Mouse (Mus musculus): Measurements from ENCODE around the gene Slc25a25. TPM values are rescaled to one million over a fixed set of nuclear protein-coding genes. Genes with fewer than 3 reads are reported as not detected.
A peak's percentile ranks its signal among the peaks of the same experiment; 100 is the strongest.

Gene Slc25a25
- polyA plus RNA-seq, 1 experiment = 22.8 TPM

DNA sequence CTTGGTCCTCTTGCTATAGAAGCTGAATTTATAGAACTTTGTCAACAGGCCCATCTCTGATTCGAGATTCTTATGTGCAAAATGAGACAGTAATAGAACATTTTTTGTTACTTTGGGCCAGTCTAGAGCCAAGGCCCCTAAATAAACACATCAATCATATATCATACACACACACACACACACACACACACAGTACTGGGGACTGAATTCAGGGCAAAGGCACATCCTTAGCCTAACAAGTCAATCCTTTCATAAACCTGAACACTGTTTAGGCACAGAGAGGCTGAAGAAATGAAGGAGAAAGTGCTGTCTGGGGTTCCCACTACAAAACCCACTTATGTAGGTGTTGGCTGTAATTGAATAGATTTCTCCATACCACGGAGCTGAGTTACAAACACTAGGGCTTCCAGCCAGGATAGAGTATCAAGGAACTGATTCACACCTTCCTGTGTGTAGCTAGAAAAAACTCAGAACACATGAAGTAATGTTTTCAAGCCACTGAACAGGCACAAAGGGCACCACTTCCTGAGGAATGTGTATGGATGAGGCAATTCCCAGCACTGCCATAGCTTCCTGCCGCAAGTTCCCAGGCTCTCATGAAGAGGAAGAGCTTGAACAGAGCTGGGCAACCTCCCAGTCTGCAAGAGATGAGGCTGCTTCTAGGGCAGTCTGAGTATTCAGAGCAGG lies 14.4 kb downstream of the Slc25a25 start:
- no peak for DNase-seq (ENCODE audit: low read depth, low spot score)
- 15% methylated on average over 3 of the region's 3 CpGs for WGBS

- 30% methylated on average over 18 of the region's 18 CpGs for WGBS
- DNase-seq (ENCODE audit: low read depth, low spot score) = no peak
Observed at GRCm38 (mm10) chr2:32430701-32431676, 20.3 kb downstream of the Slc25a25 start.

GRCm38 (mm10) chr2:32429215-32429891 lies 21.9 kb downstream of the Slc25a25 start:
- WGBS = 36% methylated on average over 4 of the region's 4 CpGs
- DNase-seq (ENCODE audit: low read depth, low spot score) = no peak

- DNase-seq (ENCODE audit: low read depth, low spot score) = peak; percentile 88
- WGBS = 19% methylated on average over 8 of the region's 8 CpGs
Observed at GRCm38 (mm10) chr2:32428262-32428722, 23.0 kb downstream of the Slc25a25 start.

DNA sequence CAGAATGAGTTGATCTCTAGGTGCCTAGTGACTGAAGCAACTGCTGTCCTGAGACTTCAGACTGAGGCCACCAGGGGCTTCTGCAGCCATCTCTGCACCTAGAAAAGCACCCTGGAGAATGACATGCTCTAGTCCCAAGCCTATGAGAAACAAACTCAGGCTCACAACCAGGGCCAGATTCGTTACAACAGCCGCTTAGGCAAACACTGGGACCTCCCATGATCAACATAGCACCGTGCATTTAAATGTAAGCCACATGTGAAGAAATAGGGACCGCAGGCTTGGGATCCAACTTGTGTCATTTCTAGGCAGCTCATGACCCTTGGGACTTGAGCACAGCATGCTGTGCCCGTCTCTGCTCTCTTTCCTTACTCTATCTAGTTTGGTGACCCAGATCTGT lies 23.5 kb downstream of the Slc25a25 start:
- 35% methylated on average over 5 of the region's 5 CpGs for WGBS
- no peak for DNase-seq (ENCODE audit: low read depth, low spot score)

DNA sequence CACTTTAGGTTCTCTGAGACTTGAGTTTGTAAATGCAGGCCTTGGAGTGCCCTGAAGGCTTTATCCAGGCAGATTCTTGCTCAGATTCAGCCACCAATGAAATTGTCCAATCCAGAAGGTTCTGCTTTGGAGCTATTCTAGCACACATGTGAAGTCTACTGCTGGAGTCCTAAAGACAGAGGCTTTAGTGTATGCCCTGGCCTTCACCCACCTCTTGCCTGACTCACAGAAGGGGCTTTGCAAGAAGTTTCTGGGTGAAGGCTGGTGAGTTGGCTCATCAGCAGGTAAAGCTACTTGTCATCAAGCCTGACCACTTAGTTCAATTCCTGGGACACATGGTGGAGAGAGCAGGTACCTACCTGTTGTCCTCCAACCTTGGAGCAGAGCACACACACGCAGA lies 25.1 kb downstream of the Slc25a25 start:
- DNase-seq (ENCODE audit: low read depth, low spot score) = no peak
- WGBS = 91% methylated on average over 1 of the region's 1 CpGs

- no peak for DNase-seq (ENCODE audit: low read depth, low spot score)
- WGBS = 61% methylated on average over 5 of the region's 5 CpGs
Observed at GRCm38 (mm10) chr2:32425568-32425967, 25.7 kb downstream of the Slc25a25 start.

DNA sequence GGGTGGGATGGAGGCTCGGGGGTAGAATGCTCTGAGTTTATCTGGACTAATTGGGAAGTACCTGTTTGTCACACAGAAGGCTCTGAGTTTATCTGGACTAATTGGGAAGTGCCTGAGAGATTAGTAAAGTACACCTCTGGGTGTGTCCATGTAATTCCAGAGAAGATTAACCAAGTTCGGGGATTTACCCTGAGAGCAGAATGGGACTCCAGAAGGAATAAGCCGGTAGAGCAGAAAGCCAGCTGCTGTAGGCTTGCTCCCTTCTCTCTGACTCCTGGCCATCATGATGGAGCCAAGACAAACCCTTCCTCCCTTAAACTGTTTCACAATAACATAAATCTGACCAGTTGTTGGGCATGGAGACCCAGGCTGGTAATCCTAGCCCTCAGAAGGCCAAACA lies 26.4 kb downstream of the Slc25a25 start:
- WGBS = 13% methylated on average over 3 of the region's 3 CpGs
- no peak for DNase-seq (ENCODE audit: low read depth, low spot score)

- WGBS = 2% methylated on average over 14 of the region's 14 CpGs
- DNase-seq (ENCODE audit: low read depth, low spot score) = peak; percentile 92
Observed at GRCm38 (mm10) chr2:32423481-32424331, 27.5 kb downstream of the Slc25a25 start.

GRCm38 (mm10) chr2:32421851-32422251 lies 29.4 kb downstream of the Slc25a25 start:
- 85% methylated on average over 6 of the region's 6 CpGs for WGBS
- DNase-seq (ENCODE audit: low read depth, low spot score) = no peak

GRCm38 (mm10) chr2:32420647-32421046 lies 30.6 kb downstream of the Slc25a25 start:
- 69% methylated on average over 6 of the region's 6 CpGs for WGBS
- DNase-seq (ENCODE audit: low read depth, low spot score) = no peak

DNA sequence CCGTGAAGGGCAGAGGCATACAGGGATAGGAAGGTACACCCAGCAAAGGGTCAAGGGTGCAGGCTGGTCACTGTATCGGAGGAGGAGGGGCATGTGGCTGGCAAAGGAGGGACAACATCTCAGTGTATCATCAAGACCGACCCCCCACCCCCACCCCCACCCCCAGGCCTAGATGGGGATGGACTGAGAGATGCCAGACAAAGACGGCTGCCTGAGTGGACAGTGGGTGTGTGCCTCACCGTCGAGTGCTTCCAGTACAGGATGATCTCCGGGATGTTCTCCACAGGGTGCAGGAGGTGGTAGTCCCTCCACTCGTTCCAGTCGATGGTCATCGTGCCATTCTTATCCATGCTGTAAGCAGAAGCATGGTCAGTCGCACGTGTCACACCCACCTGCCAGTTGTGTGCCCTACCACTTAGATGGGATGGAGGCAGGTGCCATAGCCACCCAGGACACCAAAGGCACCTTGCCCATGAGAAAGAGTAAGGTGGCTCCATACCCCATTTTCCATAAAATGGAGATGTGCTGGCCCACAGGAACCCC lies 31.1 kb downstream of the Slc25a25 start:
- WGBS = 85% methylated on average over 12 of the region's 12 CpGs
- DNase-seq (ENCODE audit: low read depth, low spot score) = no peak

GRCm38 (mm10) chr2:32419359-32419758 lies 31.9 kb downstream of the Slc25a25 start:
- no peak for DNase-seq (ENCODE audit: low read depth, low spot score)
- 61% methylated on average over 3 of the region's 3 CpGs for WGBS

DNA sequence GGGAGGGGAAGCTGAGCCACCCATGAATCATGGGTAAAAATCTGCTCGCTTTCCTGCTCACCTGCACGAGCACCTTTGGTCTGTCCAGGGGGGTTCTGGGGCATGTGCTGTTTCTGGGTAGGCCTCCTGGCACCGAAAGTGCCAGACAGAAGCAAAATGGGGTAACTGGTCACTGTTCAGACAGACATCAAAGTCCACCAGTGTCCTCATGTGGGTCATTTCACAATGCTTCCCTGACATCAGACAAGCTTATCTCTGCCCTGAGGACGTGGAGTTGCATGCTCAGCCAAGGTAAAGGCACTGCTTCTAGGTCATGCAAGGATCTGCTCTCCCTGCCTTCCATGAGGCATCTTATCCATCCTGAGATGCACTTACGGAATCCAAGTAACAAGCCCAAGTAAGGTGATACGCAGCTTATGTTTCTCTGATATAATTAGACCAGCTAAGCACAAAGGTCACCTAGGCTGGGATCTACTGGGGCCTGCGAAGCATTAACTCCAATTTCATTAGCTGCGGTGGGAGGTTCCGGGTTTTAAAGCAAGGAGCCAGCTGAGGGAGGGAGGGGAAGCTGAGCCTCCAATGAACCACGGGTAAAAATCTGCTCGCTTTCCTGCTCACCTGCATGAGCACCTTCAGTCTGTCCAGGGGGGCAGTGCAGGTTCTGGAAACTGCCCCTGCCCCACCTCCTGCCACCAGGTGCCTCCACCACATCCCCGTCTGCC lies 32.7 kb downstream of the Slc25a25 start:
- 73% methylated on average over 12 of the region's 12 CpGs for WGBS
- no peak for DNase-seq (ENCODE audit: low read depth, low spot score)

GRCm38 (mm10) chr2:32417486-32417885 lies 33.8 kb downstream of the Slc25a25 start:
- 85% methylated on average over 8 of the region's 8 CpGs for WGBS
- no peak for DNase-seq (ENCODE audit: low read depth, low spot score)

GRCm38 (mm10) chr2:32416556-32416955 lies 34.7 kb downstream of the Slc25a25 start:
- 80% methylated on average over 2 of the region's 2 CpGs for WGBS
- no peak for DNase-seq (ENCODE audit: low read depth, low spot score)

DNA sequence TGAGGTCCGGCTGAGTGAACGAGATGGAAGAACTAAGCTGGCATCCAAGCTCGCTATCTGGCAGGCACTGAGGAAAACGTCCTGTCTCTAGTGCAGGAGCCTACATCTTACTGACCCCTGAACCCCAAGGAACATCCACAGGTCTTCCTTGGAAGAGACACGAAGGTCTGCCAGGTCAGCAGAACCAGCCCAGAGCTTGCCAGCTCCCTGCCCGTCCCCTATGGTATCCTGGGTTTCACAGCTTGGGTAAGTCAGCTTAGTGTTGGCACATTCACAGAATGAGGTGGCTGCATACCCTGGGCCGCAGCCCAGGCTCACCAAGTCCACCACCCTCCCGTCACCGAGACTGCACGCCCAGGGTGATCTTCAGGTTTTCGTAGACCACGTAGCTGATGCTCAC lies 35.4 kb downstream of the Slc25a25 start:
- 93% methylated on average over 12 of the region's 12 CpGs for WGBS

GRCm38 (mm10) chr2:32413936-32414335 lies 37.3 kb downstream of the Slc25a25 start:
- DNase-seq (ENCODE audit: low read depth, low spot score) = no peak
- WGBS = 50% methylated on average over 5 of the region's 5 CpGs

More for the DNA sequence above, 35.4 kb downstream of the Slc25a25 start:
- DNase-seq (ENCODE audit: low read depth, low spot score) = no peak
